Mouse (Mus musculus): ENCODE results near the gene Aox2. TPM values are rescaled to one million over a fixed set of nuclear protein-coding genes. Genes with fewer than 3 reads are reported as not detected.

The Aox2 gene
- total RNA-seq, 1 experiment = 0.04 TPM

DNA sequence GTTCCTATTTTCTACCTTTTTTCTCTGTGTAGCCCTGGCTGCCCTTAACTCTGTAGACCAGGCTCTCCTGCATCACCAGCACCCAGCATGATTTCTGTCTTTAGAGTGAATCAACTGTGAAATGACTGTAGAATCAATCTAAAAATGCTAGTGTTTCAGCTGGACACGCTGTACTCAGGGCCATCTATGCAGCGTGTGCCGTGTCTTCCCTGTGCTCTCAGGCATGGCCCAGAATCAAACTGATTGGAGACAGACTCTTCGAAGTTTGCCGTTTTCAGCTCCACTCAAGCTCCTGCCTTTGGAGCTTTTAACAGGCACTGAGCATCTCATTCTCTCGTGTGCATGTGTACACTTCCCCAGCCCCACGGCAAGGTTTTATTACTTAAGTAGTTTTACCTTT is 132.7 kb downstream of the Aox2 start:
- Histone ChIP-seq H3K36me3 (ENCODE audit: control insufficient read depth, insufficient read depth, low read length, poor library complexity, severe bottlenecking) (peaks cover 23% of the 10 kb centered on the region), H3K27ac (ENCODE audit: insufficient read depth, low read depth, low read length, poor library complexity, severe bottlenecking) (no peak overlapping the region), H3K9me3 (ENCODE audit: control insufficient read depth, insufficient read depth, low read depth, low read length) (no peaks in the 10 kb centered on the region), H3K4me3 (ENCODE audit: insufficient read depth in 1 of 2, low read depth in 1 of 2, low read length in 2 of 2, poor library complexity in 1 of 2, severe bottlenecking in 1 of 2) (no peak overlapping the region), H3K9ac (ENCODE audit: insufficient read depth, low read depth, low read length, poor library complexity, severe bottlenecking) (no peak overlapping the region), H3K4me1 (ENCODE audit: control insufficient read depth in 2 of 2, insufficient read depth in 2 of 2, low read length in 2 of 2, poor library complexity in 1 of 2) (no peaks in the 10 kb centered on the region)
- in situ Hi-C loops (cut with MboI; ENCODE audit: low sequenced_read_pairs in 2 of 2, unreplicated experiment in 2 of 2) = loop anchor here in 1 of 2 experiments (25.0 kb wide), 1 partner anchor 1302 kb away; no protein-coding TSS in a partner anchor
- no peak for DNase-seq (ENCODE audit: low read depth, low spot score)
- TF ChIP-seq ZNF384 (IDR thresholded peaks at IDR 0.05; ENCODE audit: low read depth, low read length) (no peak), CHD2 (IDR thresholded peaks at IDR 0.05; ENCODE audit: low read depth, low read length) (no peak), MAFK (IDR thresholded peaks at IDR 0.05; ENCODE audit: insufficient read depth, low read depth, low read length) (no peak), HCFC1 (IDR thresholded peaks at IDR 0.05; ENCODE audit: borderline replicate concordance, insufficient read depth, low read length) (no peak), ZC3H11A (IDR thresholded peaks at IDR 0.05; ENCODE audit: borderline replicate concordance, low read depth, low read length) (no peak)

DNA sequence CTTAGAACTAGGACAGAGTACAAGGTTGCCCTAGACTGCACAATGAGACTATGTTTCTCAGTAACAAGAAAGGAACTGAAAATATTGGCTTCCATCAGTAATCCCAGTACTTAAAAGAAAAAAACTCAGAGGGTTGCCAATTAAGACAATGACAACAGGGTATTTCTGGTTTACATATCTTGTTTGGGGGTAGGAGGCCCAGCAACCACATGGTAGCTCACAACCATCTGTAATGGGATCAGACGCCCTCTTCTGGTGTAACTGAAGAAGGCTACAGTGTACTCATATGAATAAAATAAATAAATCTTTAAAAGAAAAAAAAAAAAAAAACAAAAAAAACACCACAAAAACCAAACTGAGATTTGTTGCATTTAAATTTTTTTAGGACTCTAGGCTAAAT is 137.3 kb downstream of the Aox2 start:
- no peak for DNase-seq (ENCODE audit: low read depth, low spot score)

DNA sequence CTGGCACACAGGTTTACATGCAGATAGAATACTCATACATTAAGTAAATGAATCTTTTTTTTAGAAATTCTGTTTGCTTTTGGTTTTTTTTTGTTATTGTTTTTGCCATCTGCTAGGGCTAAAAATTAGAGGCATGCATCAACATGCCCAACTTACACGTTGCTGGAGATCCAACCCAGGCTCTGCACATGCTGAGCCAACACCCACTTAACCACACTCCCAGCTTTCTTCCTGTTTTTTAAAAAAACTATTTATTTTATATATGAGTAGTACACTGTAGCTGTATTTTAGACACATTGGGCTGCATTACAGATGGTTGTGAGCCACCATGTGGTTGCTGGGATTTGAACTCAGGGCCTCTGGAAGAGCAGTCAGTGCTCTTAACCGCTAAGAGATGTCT is 137.9 kb downstream of the Aox2 start:
- in situ Hi-C loops (cut with MboI; ENCODE audit: low sequenced_read_pairs in 2 of 2, unreplicated experiment in 2 of 2) = loop anchor here in 1 of 2 experiments (25.0 kb wide), 1 partner anchor 1296 kb away; no protein-coding TSS in a partner anchor
- no peak for DNase-seq (ENCODE audit: low read depth, low spot score)
- peaks cover 40% of the 10 kb centered on the region for H3K36me3 ChIP-seq (ENCODE audit: control insufficient read depth, insufficient read depth, low read length, poor library complexity, severe bottlenecking)

More for the DNA sequence above, 137.3 kb downstream of the Aox2 start:
- H3K36me3 ChIP-seq (ENCODE audit: control insufficient read depth, insufficient read depth, low read length, poor library complexity, severe bottlenecking) = peaks cover 42% of the 10 kb centered on the region
- no peak overlapping the region for H3K27ac ChIP-seq (ENCODE audit: insufficient read depth, low read depth, low read length, poor library complexity, severe bottlenecking)
- no peaks in the 10 kb centered on the region for H3K9me3 ChIP-seq (ENCODE audit: control insufficient read depth, insufficient read depth, low read depth, low read length)
- in situ Hi-C loops (cut with MboI; ENCODE audit: low sequenced_read_pairs in 2 of 2, unreplicated experiment in 2 of 2) = loop anchor here in 1 of 2 experiments (25.0 kb wide), 1 partner anchor 1297 kb away; no protein-coding TSS in a partner anchor
- no peak overlapping the region for H3K4me3 ChIP-seq (ENCODE audit: insufficient read depth in 1 of 2, low read depth in 1 of 2, low read length in 2 of 2, poor library complexity in 1 of 2, severe bottlenecking in 1 of 2)
- H3K4me1 ChIP-seq (ENCODE audit: control insufficient read depth in 2 of 2, insufficient read depth in 2 of 2, low read length in 2 of 2, poor library complexity in 1 of 2) = no peaks in the 10 kb centered on the region
- peak; percentile 66; the same call in 1 of the 2 replicates for TF ChIP-seq ZNF384 (IDR thresholded peaks at IDR 0.05; ENCODE audit: low read depth, low read length)
- no peak for TF ChIP-seq MAFK (IDR thresholded peaks at IDR 0.05; ENCODE audit: insufficient read depth, low read depth, low read length)
- H3K9ac ChIP-seq (ENCODE audit: insufficient read depth, low read depth, low read length, poor library complexity, severe bottlenecking) = no peak overlapping the region

DNA sequence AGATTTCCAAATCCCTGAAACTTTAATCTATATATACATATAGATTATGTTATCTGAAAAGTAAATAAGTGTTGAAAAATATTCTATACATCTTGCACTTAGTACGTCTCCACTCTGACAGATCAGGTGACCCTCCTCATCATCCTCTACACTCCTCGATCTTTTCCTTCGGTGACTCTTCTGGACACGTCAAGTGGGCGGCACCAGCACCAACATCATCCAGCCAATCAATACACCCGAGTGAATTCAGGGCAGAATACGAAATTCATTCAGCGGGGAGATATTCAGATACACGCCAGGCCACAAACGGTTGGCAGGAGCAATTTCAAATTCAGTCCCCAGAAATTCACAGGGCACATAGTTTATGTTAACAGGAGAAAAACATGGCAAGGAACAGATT is 141.9 kb downstream of the Aox2 start:
- Histone ChIP-seq H3K9me3 (ENCODE audit: control insufficient read depth, insufficient read depth, low read depth, low read length) (no peaks in the 10 kb centered on the region), H3K9ac (ENCODE audit: insufficient read depth, low read depth, low read length, poor library complexity, severe bottlenecking) (no peak overlapping the region), H3K4me3 (ENCODE audit: insufficient read depth in 1 of 2, low read depth in 1 of 2, low read length in 2 of 2, poor library complexity in 1 of 2, severe bottlenecking in 1 of 2) (no peak overlapping the region), H3K4me1 (ENCODE audit: control insufficient read depth in 2 of 2, insufficient read depth in 2 of 2, low read length in 2 of 2, poor library complexity in 1 of 2) (peaks cover 4 to 5% of the 10 kb centered on the region in 2 experiments; a peak in 3 of 4 replicates), H3K27ac (ENCODE audit: insufficient read depth, low read depth, low read length, poor library complexity, severe bottlenecking) (no peak overlapping the region), H3K36me3 (ENCODE audit: control insufficient read depth, insufficient read depth, low read length, poor library complexity, severe bottlenecking) (peaks cover 31% of the 10 kb centered on the region)
- no peak for DNase-seq (ENCODE audit: low read depth, low spot score)
- TF ChIP-seq ZNF384 (IDR thresholded peaks at IDR 0.05; ENCODE audit: low read depth, low read length) (no peak), HCFC1 (IDR thresholded peaks at IDR 0.05; ENCODE audit: borderline replicate concordance, insufficient read depth, low read length) (no peak), CHD2 (IDR thresholded peaks at IDR 0.05; ENCODE audit: low read depth, low read length) (no peak), MAFK (IDR thresholded peaks at IDR 0.05; ENCODE audit: insufficient read depth, low read depth, low read length) (no peak), ZC3H11A (IDR thresholded peaks at IDR 0.05; ENCODE audit: borderline replicate concordance, low read depth, low read length) (no peak)
- in situ Hi-C loops (cut with MboI; ENCODE audit: low sequenced_read_pairs in 2 of 2, unreplicated experiment in 2 of 2) = loop anchor here in 1 of 2 experiments (25.0 kb wide), 1 partner anchor 1292 kb away; no protein-coding TSS in a partner anchor

More for the DNA sequence above, 137.9 kb downstream of the Aox2 start:
- H3K4me1 ChIP-seq (ENCODE audit: control insufficient read depth in 2 of 2, insufficient read depth in 2 of 2, low read length in 2 of 2, poor library complexity in 1 of 2) = no peaks in the 10 kb centered on the region
- H3K4me3 ChIP-seq (ENCODE audit: insufficient read depth in 1 of 2, low read depth in 1 of 2, low read length in 2 of 2, poor library complexity in 1 of 2, severe bottlenecking in 1 of 2) = no peak overlapping the region
- TF ChIP-seq MAFK (IDR thresholded peaks at IDR 0.05; ENCODE audit: insufficient read depth, low read depth, low read length) = no peak
- no peak overlapping the region for H3K27ac ChIP-seq (ENCODE audit: insufficient read depth, low read depth, low read length, poor library complexity, severe bottlenecking)
- H3K9ac ChIP-seq (ENCODE audit: insufficient read depth, low read depth, low read length, poor library complexity, severe bottlenecking) = no peak overlapping the region
- no peaks in the 10 kb centered on the region for H3K9me3 ChIP-seq (ENCODE audit: control insufficient read depth, insufficient read depth, low read depth, low read length)

DNA sequence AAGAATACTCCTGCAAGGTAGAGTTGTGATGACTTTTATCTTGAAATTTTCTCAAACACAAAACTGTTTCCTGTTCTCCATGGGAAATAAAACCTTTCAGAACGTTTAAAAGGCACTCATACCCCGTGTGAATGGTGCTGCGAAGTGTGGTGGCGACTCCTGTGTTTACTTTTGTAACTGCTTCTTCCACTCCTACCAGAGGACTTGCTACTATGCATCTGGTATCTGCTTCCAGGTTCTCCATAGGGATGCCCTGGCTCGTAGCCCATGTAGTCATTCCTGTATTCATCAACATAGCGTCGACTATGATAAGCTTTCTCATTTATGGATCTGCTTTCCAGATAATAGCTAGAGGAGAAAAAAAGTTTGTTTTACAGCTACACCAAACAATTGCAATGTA is 142.8 kb downstream of the Aox2 start:
- peaks cover 29% of the 10 kb centered on the region for H3K36me3 ChIP-seq (ENCODE audit: control insufficient read depth, insufficient read depth, low read length, poor library complexity, severe bottlenecking)
- no peak overlapping the region for H3K27ac ChIP-seq (ENCODE audit: insufficient read depth, low read depth, low read length, poor library complexity, severe bottlenecking)
- H3K9me3 ChIP-seq (ENCODE audit: control insufficient read depth, insufficient read depth, low read depth, low read length) = no peaks in the 10 kb centered on the region
- no peak overlapping the region for H3K4me3 ChIP-seq (ENCODE audit: insufficient read depth in 1 of 2, low read depth in 1 of 2, low read length in 2 of 2, poor library complexity in 1 of 2, severe bottlenecking in 1 of 2)
- in situ Hi-C loops (cut with MboI; ENCODE audit: low sequenced_read_pairs in 2 of 2, unreplicated experiment in 2 of 2) = loop anchor here in 1 of 2 experiments (25.0 kb wide), 1 partner anchor 1291 kb away; no protein-coding TSS in a partner anchor
- DNase-seq (ENCODE audit: low read depth, low spot score) = no peak
- H3K9ac ChIP-seq (ENCODE audit: insufficient read depth, low read depth, low read length, poor library complexity, severe bottlenecking) = no peak overlapping the region
- H3K4me1 ChIP-seq (ENCODE audit: control insufficient read depth in 2 of 2, insufficient read depth in 2 of 2, low read length in 2 of 2, poor library complexity in 1 of 2) = peaks cover 7 to 8% of the 10 kb centered on the region in 2 experiments; a peak in 3 of 4 replicates
- TF ChIP-seq CHD2 (IDR thresholded peaks at IDR 0.05; ENCODE audit: low read depth, low read length) (no peak), ZNF384 (IDR thresholded peaks at IDR 0.05; ENCODE audit: low read depth, low read length) (no peak), ZC3H11A (IDR thresholded peaks at IDR 0.05; ENCODE audit: borderline replicate concordance, low read depth, low read length) (no peak), HCFC1 (IDR thresholded peaks at IDR 0.05; ENCODE audit: borderline replicate concordance, insufficient read depth, low read length) (no peak), MAFK (IDR thresholded peaks at IDR 0.05; ENCODE audit: insufficient read depth, low read depth, low read length) (no peak)
